Mouse (Mus musculus): ENCODE results near the gene Dpyd.

DNA sequence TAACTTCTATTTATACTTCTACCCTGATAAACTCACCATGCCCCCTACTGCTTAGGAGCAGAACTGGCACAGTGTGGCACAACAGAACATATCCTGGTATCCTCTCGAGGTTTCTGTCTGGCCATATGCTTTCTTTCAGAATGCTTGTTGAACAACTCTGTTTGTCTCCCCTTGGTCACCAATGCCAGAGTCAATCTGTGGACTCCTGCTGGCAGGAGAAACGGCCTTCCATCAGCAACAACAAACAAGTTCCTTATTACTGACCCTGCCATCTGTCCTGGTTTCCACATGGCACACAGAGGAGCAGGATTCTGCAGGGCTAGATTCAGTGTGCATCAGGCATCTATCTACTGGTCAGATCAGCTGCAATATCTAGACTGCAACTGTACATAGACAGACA is 807.0 kb downstream of the Dpyd start:
- TF ChIP-seq CTCF (IDR thresholded peaks at IDR 0.05; ENCODE audit: control insufficient read depth, insufficient read depth, insufficient replicate concordance, low read depth, low read length) (no peak), POLR2A (IDR thresholded peaks at IDR 0.05; ENCODE audit: control insufficient read depth, low read depth, low read length) (no peak)

Measured in testis, adult 2 months (tissue).